Mouse (Mus musculus) yolk sac, embryonic 10.5 days (tissue): Measurements from ENCODE around the gene Nr1h4.

Source experiments
- DNase-seq: peaks from one replicate; pipeline ENCODE4 v3.0.0-alpha.2; 2017; ENCODE audit warnings: low spot score

Nr1h4 gene

GRCm38 (mm10) chr10:89481638-89482037 lies 51.7 kb downstream of the Nr1h4 start:
- DNase-seq: no peak

GRCm38 (mm10) chr10:89478766-89479165 lies 54.6 kb downstream of the Nr1h4 start:
- no peak for DNase-seq

- peak; percentile 60 for DNase-seq
These were observed 62.6 kb downstream of the Nr1h4 start for GRCm38 (mm10) chr10:89470596-89471353.

GRCm38 (mm10) chr10:89464760-89465405 lies 68.5 kb downstream of the Nr1h4 start:
- DNase-seq: no peak

- no peak for DNase-seq
These were observed 70.5 kb downstream of the Nr1h4 start for GRCm38 (mm10) chr10:89462890-89463289.

- peak; percentile 71 for DNase-seq
These were observed 71.4 kb downstream of the Nr1h4 start for GRCm38 (mm10) chr10:89461856-89462507.

GRCm38 (mm10) chr10:89460972-89461371 lies 72.4 kb downstream of the Nr1h4 start:
- DNase-seq: no peak

GRCm38 (mm10) chr10:89458770-89459169 lies 74.6 kb downstream of the Nr1h4 start:
- no peak for DNase-seq

GRCm38 (mm10) chr10:89453794-89454193 lies 79.6 kb downstream of the Nr1h4 start:
- no peak for DNase-seq

GRCm38 (mm10) chr10:89453068-89453641 lies 80.2 kb downstream of the Nr1h4 start:
- DNase-seq: no peak

- DNase-seq: no peak
These were observed 83.0 kb downstream of the Nr1h4 start for GRCm38 (mm10) chr10:89450411-89450810.

GRCm38 (mm10) chr10:89444381-89444780 lies 89.0 kb downstream of the Nr1h4 start:
- DNase-seq: no peak

- peak; percentile 92 for DNase-seq
These were observed 89.7 kb downstream of the Nr1h4 start, which contains the start of gene Gas2l3 for GRCm38 (mm10) chr10:89443623-89444151. Gene Gas2l3, minus strand, starts transcription at chr10:89443967.

- no peak for DNase-seq
These were observed 90.2 kb downstream of the Nr1h4 start for GRCm38 (mm10) chr10:89443115-89443622.

- DNase-seq: peak; percentile 36
These were observed 90.7 kb downstream of the Nr1h4 start for GRCm38 (mm10) chr10:89442640-89443039.

- no peak for DNase-seq
These were observed 91.4 kb downstream of the Nr1h4 start for GRCm38 (mm10) chr10:89441961-89442360.

GRCm38 (mm10) chr10:89439380-89439779 lies 94.0 kb downstream of the Nr1h4 start:
- peak; percentile 56 for DNase-seq

GRCm38 (mm10) chr10:89437996-89438395 lies 95.4 kb downstream of the Nr1h4 start:
- DNase-seq: no peak

GRCm38 (mm10) chr10:89437472-89437871 lies 95.9 kb downstream of the Nr1h4 start:
- DNase-seq: no peak

- peak; percentile 15 for DNase-seq
These were observed 97.5 kb downstream of the Nr1h4 start for GRCm38 (mm10) chr10:89435920-89436319.

- no peak for DNase-seq
These were observed 98.0 kb downstream of the Nr1h4 start for GRCm38 (mm10) chr10:89435413-89435812.
